Mouse (Mus musculus) spleen, adult 2 months (tissue): Measurements from ENCODE around the gene Ppp2r5e. TPM values are rescaled to one million over a fixed set of nuclear protein-coding genes. Genes with fewer than 3 reads are reported as not detected.

Experiments used
- DNase-seq, 2 experiments: peaks; one replicate each; pipeline versions ENCODE4 v3.0.0 to v3.0.0-alpha.2; 2012 to 2021; ENCODE audit warnings: low spot score in 2 of 2, low read depth in 1 of 2
- H3K27ac ChIP-seq: fragments of 200-500 bp; 2 replicates; pipeline ENCODE4 v1.5.1; 2012; ENCODE audit warnings: low read length, inconsistent platforms; ENCODE audit not compliant: insufficient read depth
- H3K27me3 ChIP-seq: fragments of 200-500 bp; 2 replicates; pipeline ENCODE4 v1.6.1; 2012; ENCODE audit warnings: mild to moderate bottlenecking, moderate library complexity, low read length, inconsistent platforms; ENCODE audit not compliant: control insufficient read depth, insufficient read depth
- H3K36me3 ChIP-seq: fragments of 200-500 bp; 2 replicates; pipeline ENCODE4 v1.6.1; 2012; ENCODE audit warnings: mild to moderate bottlenecking, low read length, inconsistent platforms; ENCODE audit not compliant: control insufficient read depth, insufficient read depth
- H3K4me1 ChIP-seq: fragments of 200-500 bp; 2 replicates; pipeline ENCODE4 v1.6.1; 2011; ENCODE audit warnings: inconsistent platforms; ENCODE audit not compliant: control insufficient read depth, insufficient read depth, insufficient read length
- H3K4me3 ChIP-seq: fragments of 200-500 bp; 2 replicates; pipeline ENCODE4 v1.5.1; 2011; ENCODE audit warnings: mild to moderate bottlenecking, inconsistent platforms; ENCODE audit not compliant: insufficient read depth, insufficient read length; ENCODE audit errors: extremely low read depth
- CTCF ChIP-seq: fragments of 200-500 bp; IDR thresholded peaks from 2 replicates; pipeline ENCODE4 v1.5.1; 2011; ENCODE audit warnings: mild to moderate bottlenecking, inconsistent platforms; ENCODE audit not compliant: insufficient read depth, insufficient read length, insufficient replicate concordance; ENCODE audit errors: extremely low read depth
- POLR2A ChIP-seq: fragments of 200-500 bp; IDR thresholded peaks from 2 replicates; pipeline ENCODE4 v1.6.1; 2011; ENCODE audit warnings: low read depth, low read length, inconsistent platforms
- WGBS: fragments of 180-500 bp; shearing (Covaris S2); methylation state at CpG from one replicate; pipeline ENCODE4 v1.1.7; 2018; 5-methylcytosine and 5-hydroxymethylcytosine counted together
- polyA plus RNA-seq: library from polyadenylated mRNA; depleted of rRNA; stranded (reverse); fragments of >200 nt; gene quantifications from 2 replicates; pipeline ENCODE4 v1.2.3, GENCODE M21; 2012

The Ppp2r5e gene
- polyA plus RNA-seq, 1 experiment: 10.5 TPM

GRCm38 (mm10) chr12:75564498-75564897 lies 31.5 kb downstream of the Ppp2r5e start:
- 65% methylated on average over 1 of the region's 1 CpGs for WGBS
- DNase-seq: no peak

GRCm38 (mm10) chr12:75562996-75563618 lies 32.9 kb downstream of the Ppp2r5e start:
- Histone ChIP-seq H3K4me1 (peaks cover 14% of the 10 kb centered on the region; the same call in 1 of the 2 replicates), H3K4me3 (no peak overlapping the region), H3K27me3 (no peaks in the 10 kb centered on the region), H3K27ac (no peak overlapping the region; the same call in 1 of the 2 replicates), H3K36me3 (no peaks in the 10 kb centered on the region)
- no peak for TF ChIP-seq POLR2A
- TF ChIP-seq CTCF: no peak
- 93% methylated on average over 1 of the region's 1 CpGs for WGBS
- DNase-seq: no peak

More at GRCm38 (mm10) chr12:75564498-75564897, 31.5 kb downstream of the Ppp2r5e start:
- TF ChIP-seq CTCF (no peak), POLR2A (no peak)
- H3K27ac ChIP-seq: no peak overlapping the region
- H3K27me3 ChIP-seq: no peaks in the 10 kb centered on the region
- no peak overlapping the region for H3K4me3 ChIP-seq
- peaks cover 16% of the 10 kb centered on the region; the same call in 1 of the 2 replicates for H3K4me1 ChIP-seq
- no peaks in the 10 kb centered on the region for H3K36me3 ChIP-seq

DNA sequence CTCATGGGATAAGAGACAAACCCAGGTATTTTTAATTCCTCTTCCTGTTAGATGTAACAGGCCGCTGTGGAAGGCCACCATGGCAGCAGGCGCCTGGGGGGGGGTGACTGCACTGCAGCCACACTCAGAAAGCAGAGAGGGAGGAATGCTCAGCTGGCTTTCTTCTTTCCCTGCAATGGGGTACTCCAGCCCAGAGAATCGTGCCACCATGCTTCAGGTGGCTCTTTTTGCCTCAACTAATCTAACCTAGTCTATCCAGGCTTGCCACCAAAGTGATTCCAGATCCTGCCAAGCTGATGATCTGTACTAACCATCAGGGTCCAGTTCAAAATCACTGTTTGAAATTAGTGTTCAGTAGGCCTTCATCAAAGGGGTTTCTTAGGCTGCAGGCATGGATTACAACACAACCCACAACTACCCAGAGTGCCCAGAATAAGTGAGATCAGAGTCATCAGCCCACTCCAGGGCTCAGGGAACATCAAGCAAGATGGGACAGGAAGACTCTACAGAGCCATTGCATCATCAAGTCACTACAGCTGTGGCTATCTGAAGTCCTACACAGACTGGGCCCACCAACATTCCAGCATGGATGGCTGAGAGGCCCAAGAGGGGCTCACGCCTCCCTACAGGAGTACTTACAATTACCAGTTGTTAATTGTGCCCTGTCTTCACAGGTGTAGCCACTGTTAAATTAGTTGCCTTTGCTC lies 35.2 kb downstream of the Ppp2r5e start:
- H3K27ac ChIP-seq: no peak overlapping the region
- H3K4me3 ChIP-seq: no peak overlapping the region
- WGBS: 84% methylated on average over 4 of the region's 4 CpGs
- H3K36me3 ChIP-seq: no peaks in the 10 kb centered on the region
- no peak for DNase-seq
- H3K4me1 ChIP-seq: peaks cover 13% of the 10 kb centered on the region; the same call in 1 of the 2 replicates
- TF ChIP-seq POLR2A: no peak
- no peaks in the 10 kb centered on the region for H3K27me3 ChIP-seq

- 87% methylated on average over 2 of the region's 2 CpGs for WGBS
These were observed 36.8 kb downstream of the Ppp2r5e start for GRCm38 (mm10) chr12:75559196-75559595.

GRCm38 (mm10) chr12:75557813-75558212 lies 38.2 kb downstream of the Ppp2r5e start:
- no peak for DNase-seq
- Histone ChIP-seq H3K36me3 (no peaks in the 10 kb centered on the region), H3K4me3 (no peak overlapping the region), H3K27me3 (no peaks in the 10 kb centered on the region), H3K27ac (no peak overlapping the region), H3K4me1 (peaks cover 10% of the 10 kb centered on the region; the same call in 1 of the 2 replicates)
- 92% methylated on average over 2 of the region's 2 CpGs for WGBS
- no peak for TF ChIP-seq POLR2A
- TF ChIP-seq CTCF: no peak

More at GRCm38 (mm10) chr12:75559196-75559595, 36.8 kb downstream of the Ppp2r5e start:
- Histone ChIP-seq H3K27ac (no peak overlapping the region), H3K4me3 (no peak overlapping the region), H3K36me3 (no peaks in the 10 kb centered on the region), H3K4me1 (peaks cover 13% of the 10 kb centered on the region; the same call in 1 of the 2 replicates), H3K27me3 (no peaks in the 10 kb centered on the region)
- DNase-seq: no peak
- TF ChIP-seq CTCF (no peak), POLR2A (no peak)

DNA sequence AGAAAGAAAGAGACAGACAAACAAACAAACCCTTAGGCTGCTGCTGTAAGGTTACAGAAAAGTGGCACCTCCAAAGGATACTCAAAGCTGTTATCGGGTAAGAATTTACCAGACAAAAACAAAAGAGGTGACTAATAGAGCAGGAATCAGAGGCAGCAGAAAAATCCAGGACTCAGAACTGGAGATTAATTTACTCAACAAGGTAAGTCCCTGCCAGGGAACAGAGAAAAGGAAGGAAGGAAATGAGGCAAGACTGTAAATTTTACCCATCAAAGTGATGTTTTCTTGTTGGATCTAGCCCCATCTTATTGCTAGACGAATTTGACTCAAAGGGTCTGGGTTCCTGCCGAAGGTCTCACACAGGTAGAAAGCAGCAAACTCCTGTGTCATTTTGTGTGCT lies 41.0 kb downstream of the Ppp2r5e start:
- TF ChIP-seq CTCF (no peak), POLR2A (no peak)
- no peaks in the 10 kb centered on the region for H3K27me3 ChIP-seq
- H3K27ac ChIP-seq: no peak overlapping the region
- no peak for DNase-seq
- WGBS: 67% methylated on average over 3 of the region's 3 CpGs
- H3K36me3 ChIP-seq: no peaks in the 10 kb centered on the region; the same call in 1 of the 2 replicates
- H3K4me1 ChIP-seq: 0 out of 2 replicates have a peak, but pooled peaks cover 1% of the 10 kb centered on the region
- H3K4me3 ChIP-seq: no peak overlapping the region

DNA sequence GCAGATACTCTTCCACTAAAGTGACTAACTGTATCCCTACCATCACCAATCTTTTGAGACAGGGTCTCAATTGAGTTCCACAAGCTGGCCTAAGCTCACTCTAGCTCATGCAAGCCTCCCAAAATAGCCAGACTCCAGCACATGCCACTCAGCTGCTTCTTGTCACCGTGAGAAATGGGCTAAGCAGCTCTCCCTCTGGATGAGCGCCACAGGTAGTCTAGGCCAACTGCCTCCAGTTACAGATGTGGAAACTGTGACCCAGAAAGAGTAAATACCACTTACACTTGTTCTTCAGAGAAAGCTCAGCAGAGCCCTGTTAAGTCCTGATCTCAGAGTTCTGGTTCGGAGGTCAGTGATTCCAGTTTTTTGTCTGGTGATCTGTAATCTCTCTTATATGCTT lies 43.7 kb downstream of the Ppp2r5e start:
- no peak for TF ChIP-seq CTCF
- no peak for TF ChIP-seq POLR2A
- no peak for DNase-seq
- no peaks in the 10 kb centered on the region for H3K27me3 ChIP-seq
- no peaks in the 10 kb centered on the region; the same call in 1 of the 2 replicates for H3K36me3 ChIP-seq
- H3K4me3 ChIP-seq: no peak overlapping the region
- 95% methylated on average over 3 of the region's 3 CpGs for WGBS
- no peaks in the 10 kb centered on the region for H3K4me1 ChIP-seq
- H3K27ac ChIP-seq: no peak overlapping the region
